Mouse (Mus musculus): ENCODE measurements at regions not wholly inside any gene's neighbourhood (a gene's known extent, or its start where the extent isn't known, plus 50 kb on each side); places are given as distances from the start of the nearest gene placed in this dataset.

DNA sequence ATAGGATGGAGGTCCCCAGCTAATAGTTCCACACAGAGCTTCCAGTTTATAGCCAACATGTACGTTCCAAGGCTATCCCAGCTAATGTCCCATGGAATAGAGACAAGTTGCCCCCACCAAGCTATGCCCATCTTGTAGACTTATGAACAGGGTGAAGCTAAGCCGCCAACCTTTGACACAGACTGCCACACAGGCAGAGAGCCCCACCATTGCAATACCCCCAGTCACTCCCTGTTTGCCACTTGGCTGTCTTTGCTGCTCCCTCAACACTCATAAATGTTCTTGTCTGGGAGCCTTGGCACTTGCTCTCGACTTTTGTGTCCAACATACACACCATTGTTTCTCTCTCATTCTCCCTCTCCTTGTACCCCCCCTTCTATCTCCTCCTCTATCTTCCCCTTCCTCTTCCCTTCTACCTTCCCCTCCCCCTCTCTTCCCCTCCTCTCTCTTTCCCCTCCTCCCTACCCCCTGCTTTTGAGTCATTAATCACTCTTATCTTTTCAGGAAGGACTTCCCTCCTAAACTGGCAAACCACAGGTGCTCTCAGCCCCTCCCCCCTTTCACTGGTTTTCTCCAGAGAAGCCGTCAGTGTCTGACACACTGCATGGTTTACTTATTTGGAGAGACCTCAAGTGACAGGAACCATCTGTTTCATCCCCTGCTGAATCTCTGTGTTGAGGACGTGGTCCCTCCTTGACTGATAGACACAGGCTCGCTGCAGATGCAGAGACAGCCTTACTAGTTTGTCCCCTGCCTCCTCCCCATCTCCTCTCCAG lies 148.2 kb downstream of the Kdr start:
- DNase-seq (ENCODE audit: low read depth, low spot score) = no peak

DNA sequence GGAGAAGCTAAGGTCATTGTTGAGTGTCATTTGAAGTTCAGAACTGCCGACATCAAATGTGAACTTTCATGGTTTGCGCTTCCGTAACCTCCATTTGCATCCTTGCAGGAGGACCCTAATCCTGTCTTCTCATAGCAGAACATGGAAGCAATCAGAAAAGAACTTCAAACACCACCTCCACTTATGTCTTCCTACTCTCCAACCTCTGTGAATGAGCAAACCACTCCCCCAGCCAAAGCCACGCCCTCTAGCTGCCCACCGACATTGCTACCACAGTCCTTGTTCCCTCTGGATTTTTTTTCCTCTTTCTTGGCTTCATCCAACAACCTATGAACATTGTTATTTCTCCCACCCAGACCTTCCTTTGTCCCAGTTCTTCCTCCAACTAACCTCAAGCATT lies 149.9 kb downstream of the Kdr start:
- DNase-seq (ENCODE audit: low read depth, low spot score) = no peak

DNA sequence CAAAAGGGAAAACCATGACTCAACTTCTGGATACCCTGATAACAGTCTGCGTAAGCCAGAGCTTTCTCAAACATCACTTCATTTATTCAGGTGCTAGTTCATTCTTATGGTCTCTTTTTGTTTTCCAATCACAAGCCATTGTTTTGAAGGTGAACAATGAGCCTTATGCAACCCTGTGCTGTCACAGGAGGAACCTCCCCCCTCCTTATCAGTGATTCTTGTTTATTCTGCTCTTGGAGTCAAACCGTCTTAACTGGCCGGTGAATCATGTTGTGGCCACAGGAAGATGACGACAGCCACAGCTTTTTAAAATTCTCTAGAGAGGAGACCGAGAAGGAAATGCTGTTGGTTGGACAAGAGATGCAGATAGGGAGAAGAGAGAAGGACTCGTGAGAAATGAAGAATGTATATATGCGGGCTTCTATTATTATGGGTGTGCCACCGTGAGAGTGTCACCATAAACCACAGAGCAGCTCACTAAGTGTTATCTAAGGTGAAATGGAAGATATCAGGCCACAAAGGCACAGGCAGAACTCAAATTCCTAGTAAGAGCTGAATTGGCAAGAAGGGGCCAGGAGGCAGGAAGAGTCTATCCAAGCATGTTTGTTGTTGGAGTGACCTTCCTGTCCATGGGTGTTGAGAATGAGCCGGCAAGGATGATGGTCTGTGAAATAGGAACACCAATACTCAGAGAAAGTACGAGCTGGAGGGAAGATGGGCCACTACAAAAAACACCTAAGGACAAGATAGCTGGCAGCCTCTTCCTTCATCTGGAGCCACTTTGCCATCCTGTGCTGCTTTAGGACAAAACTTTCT lies 151.8 kb downstream of the Kdr start:
- no peak for DNase-seq (ENCODE audit: low read depth, low spot score)

DNA sequence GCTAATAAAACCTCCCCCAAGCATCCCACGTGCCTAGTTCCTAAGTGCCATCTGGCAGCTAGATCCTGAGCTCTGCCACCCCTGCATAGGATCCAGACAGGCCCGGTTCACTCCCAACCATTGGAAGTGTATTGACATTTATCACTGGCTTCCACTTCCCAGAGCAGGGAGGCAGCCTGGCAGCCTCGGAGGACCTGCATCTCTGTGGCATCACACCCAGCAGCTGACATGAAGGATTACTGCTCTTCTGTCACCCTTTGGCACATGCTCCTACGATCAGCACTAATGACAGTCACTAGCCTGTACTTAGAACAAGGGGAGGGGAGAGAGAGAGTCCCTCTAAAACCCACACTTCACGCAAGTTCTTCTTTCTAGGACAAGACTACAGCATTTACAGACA lies 152.7 kb downstream of the Kdr start:
- DNase-seq (ENCODE audit: low read depth, low spot score) = no peak

DNA sequence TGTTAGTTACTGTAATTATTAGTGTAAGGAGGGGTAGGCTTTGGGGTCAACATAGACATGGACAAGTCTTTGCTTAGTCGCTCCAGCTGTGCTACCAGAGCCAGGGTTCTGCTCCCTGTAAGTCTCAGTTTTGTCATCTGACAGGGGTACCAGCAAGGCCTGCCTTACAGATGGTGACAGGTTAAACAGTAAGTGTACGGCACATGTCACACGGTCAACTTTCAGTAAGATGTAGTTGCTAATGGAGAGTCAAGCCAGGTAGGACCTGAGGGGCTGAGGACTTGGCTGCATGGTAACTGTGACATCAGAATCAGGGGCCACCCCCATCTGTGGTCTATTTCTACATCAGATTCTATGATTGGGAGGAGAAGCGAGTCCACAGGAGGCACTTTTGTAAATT lies 153.6 kb downstream of the Kdr start:
- no peak for DNase-seq (ENCODE audit: low read depth, low spot score)

DNA sequence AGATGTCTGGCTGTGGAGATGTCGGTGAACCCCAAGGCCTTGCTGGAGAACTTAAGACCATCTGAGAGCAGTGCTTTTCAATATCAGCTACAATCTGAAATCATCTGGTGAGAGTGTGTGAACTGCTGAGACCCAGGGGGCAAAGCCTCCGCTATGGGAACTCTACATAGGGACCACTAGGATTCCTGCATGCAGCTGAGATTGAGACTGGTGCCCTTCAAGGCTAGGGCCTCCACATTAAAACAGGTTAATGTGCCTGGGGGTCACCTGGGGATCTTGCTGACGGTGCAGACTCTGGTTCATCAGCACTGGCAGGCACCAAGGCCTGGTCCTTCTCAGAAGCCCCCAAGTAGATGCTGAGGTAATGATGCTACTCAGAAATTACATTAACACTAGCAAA lies 154.6 kb downstream of the Kdr start:
- DNase-seq (ENCODE audit: low read depth, low spot score) = no peak

DNA sequence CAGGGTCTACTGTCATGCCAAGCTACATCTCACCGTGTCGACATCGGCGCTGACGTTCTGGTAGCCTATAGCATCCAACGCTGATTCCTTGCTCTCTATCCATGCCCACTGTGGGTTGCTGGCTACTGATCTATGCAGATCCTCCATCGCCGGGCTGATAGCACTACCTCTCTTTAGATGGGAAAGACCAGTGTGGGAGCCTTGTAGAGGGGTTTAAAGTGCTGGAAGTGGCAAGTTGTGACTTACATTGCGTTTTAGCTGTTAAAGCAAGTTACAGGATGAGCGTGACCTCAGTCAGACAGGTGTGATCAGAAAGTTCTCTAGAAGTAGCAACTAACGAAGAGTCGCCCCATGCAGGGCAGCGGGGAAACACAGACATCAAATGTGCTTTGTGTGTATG lies 160.9 kb downstream of the Kdr start:
- DNase-seq (ENCODE audit: low read depth, low spot score) = no peak

DNA sequence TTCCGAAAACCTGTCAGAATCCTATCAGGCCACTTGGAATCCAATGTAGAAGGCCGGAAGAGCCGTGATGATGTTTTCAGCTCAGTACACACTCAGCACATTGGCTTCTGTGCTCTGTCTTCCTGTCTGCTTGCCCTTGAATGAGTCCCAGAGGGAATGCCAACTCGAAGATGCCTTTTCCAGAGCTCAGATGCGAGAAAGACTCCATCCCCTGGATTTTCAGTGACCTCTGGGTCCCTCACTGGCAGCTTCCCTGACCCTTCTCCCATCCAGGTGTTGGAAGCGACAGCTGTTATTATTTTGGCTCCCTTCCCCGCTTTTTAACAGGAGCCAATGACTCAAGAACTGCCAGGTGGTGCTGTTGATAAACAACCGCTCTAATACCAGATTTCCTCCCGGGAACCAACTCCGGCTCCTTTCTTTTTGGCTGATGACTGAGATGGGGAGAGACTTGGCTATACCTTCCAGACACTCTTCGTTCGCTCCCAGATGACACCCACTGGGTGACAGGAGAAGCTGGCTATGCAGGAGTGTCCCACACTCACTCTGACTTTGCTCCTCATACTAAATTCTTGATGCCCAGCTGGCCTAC lies 163.8 kb downstream of the Kdr start:
- no peak for DNase-seq (ENCODE audit: low read depth, low spot score)

DNA sequence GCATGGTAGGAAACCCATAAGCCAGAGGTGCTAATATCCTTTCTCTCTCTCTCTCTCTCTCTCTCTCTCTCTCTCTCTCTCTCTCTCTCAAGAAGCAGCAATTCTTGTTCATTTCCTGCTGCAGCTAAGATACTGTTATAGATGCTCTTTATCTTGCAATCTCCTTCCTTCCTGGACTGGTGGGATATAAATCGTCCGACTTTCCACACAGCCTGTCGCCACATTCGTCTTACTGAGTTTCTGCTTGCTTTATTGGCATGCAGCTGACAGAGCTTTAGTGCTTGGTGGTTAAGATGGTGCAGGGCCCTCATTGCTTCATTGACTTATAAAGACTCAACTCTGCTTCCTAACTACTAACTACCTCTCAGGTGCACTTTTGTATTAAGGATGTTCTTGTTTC lies 165.6 kb downstream of the Kdr start:
- DNase-seq (ENCODE audit: low read depth, low spot score) = no peak

DNA sequence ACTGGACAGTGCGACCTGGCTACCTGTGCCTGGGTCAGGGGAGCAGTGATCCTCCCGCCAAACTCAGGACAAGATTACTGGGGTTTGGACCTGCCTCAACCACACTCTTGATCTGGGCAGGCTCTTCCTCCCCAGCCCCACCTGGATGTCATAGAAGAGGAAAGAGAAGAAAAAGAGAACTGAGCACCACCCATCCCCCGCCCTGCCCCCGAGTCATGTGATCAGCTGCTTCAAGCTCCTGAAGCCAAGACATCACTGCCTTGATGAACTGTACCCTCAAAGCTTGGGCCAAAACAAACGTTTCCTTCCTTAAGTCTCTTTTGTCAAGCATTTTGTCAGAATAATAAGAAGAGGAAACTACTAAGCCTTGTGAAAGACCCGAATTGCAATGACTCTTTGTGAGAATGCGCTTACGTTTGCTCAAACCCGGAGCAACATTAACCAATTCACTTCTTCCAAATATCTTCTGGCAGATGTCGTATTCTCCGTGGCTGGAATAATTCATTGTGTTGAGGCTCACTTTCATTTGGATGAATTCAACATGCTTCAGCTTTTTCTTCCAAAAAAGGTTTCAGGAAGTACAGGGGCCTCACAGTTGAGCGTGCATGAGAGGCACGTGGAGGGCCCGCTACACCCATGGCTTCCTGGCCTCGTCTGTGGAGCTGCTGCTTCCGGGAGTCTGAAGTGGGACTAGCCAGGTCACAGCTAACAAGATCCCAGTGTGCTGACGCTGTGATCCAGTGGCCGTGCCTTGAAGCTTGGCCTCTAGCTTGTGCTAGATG lies 169.5 kb downstream of the Kdr start:
- DNase-seq (ENCODE audit: low read depth, low spot score) = no peak

DNA sequence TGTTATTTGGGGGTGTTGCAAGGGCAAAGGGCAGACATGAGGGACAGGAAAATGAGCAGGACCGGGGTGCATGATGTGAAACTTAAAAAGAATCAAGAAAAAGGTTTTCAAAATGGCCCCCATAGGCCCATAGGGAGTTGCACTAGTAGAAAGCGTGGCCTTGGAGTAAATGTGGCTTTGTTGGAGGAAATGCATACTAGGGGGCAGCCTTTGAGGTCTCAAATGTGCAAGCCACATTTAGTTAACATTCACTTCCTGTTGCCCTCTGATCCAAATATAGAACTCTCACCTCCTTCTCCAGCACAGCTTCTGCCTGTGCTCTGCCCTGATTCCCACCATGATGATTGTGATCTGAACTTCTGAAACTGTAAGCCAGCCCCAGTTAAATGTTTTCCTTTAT lies 173.2 kb downstream of the Kdr start:
- no peak for DNase-seq (ENCODE audit: low read depth, low spot score)

DNA sequence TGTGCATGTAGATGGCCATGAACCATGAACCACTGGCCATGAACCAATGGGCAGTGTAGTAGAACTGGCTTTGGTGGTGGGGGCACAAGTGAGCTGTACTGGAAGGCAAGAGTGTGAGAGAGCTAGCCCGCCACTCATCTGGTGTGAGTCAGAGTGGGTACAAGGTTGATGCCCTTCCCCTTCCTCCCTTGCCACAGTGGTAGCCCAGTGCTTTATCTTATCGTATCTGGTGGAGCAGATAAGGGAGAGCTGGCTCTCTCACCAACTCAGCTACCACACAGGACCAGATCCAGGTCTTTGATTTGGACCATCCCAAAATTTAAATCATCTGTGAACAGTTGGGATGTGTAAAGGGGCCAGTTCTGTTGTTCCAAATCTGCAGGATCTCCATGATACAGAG lies 173.9 kb downstream of the Kdr start:
- DNase-seq (ENCODE audit: low read depth, low spot score) = no peak

DNA sequence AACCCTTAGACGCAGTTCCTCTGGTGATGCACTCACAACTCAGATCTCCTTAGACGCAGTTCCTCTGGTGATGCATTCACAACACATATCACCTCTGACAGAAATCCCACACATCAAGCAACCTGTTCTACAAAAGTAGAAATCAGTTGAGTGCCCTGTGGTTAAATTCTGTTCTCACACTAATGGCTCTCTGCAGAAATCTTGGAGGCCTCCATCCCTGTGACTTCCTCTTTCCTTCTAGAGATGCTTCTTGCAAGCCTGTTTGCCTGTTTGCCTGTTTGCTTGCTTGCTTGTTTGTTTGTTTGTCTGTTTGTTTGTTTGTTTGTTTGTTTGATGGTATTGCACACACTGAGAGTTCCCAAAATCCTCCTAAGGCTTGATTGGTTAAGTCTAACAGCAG lies 175.2 kb downstream of the Kdr start:
- no peak for DNase-seq (ENCODE audit: low read depth, low spot score)

DNA sequence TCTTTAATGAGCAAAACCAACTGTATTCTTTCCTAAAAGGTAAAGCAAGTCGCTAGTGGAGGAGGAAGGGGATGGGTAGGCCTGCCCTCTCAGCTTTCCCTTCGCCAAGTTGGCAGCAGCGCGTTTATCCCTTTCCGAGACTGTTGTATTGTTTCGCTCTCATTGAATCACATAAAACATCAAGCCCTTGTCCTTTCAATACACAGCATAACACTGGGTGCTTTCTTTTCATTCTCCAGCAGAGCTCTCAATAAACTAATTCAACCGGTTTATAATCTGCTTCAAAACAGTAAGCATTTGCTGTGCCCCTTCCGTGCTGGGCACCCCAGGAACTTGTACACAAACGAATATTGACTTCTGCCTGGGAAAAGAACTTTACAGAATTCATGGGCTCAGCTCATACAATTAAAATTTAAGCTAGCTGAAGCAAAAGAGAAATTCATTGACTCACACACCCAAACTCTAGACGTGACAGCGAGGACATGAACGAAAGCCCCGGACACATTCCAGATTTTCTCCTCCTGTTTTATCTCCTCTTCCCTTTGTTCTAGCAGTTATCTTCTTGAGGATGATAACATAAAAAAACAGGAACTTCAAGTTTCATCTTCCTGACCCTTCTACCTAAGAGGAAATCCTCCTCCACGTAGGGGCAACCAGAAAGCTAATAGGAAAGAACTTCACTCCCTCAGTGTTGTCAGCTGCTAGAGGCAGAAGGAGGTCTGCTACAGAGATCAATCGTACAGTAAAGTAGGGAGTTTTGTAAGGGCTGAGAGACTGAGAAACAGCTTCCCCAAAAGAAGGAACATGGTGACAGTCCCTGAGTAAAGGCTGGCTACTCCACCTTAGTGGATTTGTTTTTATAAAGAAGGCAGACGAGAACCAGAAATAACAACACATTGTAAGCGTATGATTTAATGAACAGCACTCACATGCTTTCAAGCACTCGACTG lies 177.9 kb downstream of the Kdr start:
- no peak for DNase-seq (ENCODE audit: low read depth, low spot score)

DNA sequence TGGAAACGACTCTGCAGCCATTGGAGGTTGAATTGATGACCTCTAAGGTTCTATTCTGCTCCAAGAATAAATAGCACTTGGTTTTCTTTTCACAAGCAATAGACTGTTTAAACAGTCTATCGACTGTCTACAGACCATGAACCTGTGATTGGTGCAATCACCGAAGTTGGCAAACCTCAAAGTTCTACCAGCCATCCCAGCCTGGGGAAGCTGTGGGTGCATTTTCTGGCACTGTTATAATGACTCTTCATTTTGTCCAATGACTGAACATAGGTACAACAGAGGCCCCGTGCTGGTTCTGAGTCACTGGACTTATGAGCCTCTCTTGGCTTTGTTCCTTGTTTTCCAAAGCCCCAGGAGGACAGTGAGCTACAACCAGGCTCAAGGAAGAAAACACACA lies 178.6 kb downstream of the Kdr start:
- DNase-seq (ENCODE audit: low read depth, low spot score) = no peak

DNA sequence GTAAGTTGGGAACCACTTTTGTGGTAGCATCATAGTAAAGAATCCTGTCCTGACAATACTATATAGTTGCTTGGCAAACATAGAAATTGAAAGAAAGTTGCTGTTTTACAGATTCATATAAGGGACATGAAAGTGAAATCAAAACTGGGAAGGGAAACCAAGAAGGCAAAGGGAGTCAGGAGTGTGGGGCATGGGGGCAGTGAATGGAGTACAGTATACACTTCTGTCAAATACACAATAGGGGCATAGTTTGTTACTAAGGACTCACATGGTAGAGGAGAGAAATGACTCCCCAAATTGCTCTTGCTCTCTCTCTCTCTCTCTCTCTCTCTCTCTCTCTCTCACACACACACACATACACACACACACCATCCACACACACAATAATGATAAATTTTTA lies 185.1 kb downstream of the Kdr start:
- no peak for DNase-seq (ENCODE audit: low read depth, low spot score)

DNA sequence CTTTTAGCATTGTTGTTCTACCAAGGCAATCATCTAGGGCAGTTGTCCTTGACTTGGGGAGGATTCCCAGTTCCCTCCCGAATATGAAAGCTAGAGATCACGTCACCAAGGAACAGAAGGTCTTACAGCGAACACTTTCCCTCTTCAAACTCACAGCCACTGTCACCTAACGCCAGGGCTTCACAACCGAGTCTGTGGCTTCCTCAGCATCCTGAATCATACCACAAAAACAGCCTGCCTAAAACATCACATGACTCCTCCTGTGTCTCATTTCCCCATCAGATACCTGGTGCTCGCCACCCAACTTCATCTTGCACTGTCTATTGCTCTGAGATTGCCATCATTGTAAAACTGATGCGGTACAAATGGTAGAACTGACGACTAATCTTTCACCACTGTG lies 186.5 kb downstream of the Kdr start:
- DNase-seq (ENCODE audit: low read depth, low spot score) = no peak

DNA sequence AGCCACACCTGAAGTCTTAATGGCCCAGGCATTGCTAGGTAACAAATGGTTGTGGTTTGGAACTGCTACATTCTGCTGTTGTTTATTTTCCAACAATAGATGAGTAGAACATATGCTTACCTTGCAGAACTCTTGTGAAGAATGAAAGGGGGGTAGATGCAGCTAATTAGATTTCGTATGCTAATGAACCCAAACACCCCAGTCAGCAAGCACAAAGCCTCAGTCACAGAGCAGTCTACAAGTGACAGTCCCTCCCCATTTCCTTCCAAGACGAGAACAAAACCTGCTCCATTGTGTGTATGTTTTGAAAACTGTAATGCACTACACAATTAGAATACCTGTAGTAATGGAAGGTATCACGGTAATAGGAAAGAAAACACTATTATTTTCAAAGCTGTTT lies 190.2 kb downstream of the Kdr start:
- no peak for DNase-seq (ENCODE audit: low read depth, low spot score)

DNA sequence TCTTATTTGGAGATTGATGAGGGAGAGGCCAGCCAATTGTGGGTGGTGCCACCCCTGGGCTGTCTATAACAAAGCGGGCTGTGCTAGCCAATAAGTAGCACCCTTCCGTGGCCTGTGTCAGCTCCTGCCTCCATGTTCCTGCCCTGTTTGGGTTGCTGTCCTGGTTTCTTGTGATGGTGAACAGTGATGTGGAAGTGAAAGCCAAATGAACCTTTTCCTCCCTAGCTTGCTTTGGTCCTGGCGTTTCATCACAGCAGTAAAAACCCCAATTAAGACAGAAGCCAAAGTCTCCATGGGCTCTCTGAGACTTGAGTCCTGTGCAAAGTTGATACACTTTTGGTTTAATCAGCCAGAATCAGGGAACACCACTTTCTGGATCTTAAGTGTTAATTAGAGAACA lies 192.1 kb downstream of the Kdr start:
- no peak for DNase-seq (ENCODE audit: low read depth, low spot score)

DNA sequence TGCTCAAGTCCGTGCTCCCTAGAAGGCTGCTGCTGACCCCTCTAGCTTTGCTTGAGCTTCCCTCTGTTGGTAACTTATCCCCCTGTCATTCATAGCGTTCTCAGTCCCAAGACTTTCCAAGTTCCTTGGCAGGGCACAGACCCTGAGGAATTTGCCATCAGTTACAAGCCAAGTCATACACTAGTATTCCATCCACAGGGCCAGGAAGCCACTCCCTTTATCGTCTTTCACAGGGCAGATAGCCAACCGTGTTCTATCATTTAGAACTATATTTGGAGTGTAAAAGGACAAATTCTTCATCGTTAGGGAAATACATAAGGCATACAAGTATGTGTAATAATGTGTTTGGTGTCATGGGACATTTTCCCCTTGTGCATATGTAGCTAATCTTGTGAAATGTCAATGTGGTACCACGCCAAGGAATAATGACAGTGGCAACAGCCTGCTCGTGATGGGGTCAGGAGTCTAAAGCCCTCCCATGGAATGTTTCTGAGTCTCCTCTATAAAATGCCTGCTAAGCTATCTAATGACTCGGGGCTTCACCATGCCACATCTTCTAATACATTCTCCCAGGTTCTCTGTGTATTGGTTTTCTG lies 193.2 kb downstream of the Kdr start:
- DNase-seq (ENCODE audit: low read depth, low spot score) = no peak

DNA sequence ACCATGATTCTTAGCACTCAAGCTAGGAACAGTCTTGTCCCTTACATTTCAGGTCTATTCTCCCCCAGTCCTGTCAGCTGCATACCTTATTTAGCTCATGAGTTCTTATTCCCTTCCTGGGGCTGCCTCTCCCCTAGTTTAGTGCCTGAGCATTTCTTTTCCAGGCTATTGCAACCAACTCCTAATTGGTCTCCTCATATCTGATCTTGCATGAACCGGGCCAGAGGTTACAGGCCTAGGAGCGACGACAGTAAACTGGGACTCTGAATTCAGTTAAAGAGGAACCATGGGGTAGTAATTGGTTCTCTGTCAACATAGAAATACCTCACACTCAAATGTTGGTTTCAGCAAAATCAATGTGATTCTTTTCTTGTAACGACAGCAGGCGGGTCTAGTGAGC lies 195.9 kb downstream of the Kit start:
- no peak for DNase-seq (ENCODE audit: low read depth, low spot score)
